Mouse (Mus musculus) liver, embryonic 15.5 days (tissue): ENCODE results near the gene Tomm70a. TPM values are rescaled to one million over a fixed set of nuclear protein-coding genes. Genes with fewer than 3 reads are reported as not detected.

ENCODE experiments used
- ATAC-seq: fragments of 200-750 bp; cut with Nextera tagmentation; 2 replicates; pipeline ENCODE4 v1.8.0; 2017; ENCODE audit warnings: moderate number of reproducible peaks, mild to moderate bottlenecking, moderate library complexity; ENCODE audit not compliant: insufficient read depth
- H3K27ac ChIP-seq: fragments of 300-500 bp; sonication (generic); replicated peaks from 2 replicates; pipeline ENCODE4 v1.5.1; 2015; ENCODE audit warnings: mild to moderate bottlenecking, inconsistent platforms
- H3K27me3 ChIP-seq: fragments of 300-500 bp; sonication (generic); 2 replicates; pipeline ENCODE4 v1.6.1; 2015; ENCODE audit warnings: mild to moderate bottlenecking, inconsistent platforms
- H3K36me3 ChIP-seq: fragments of 300-500 bp; sonication (generic); replicated peaks from 2 replicates; pipeline ENCODE4 v1.6.1; 2015; ENCODE audit warnings: moderate library complexity, mild to moderate bottlenecking, inconsistent platforms
- H3K4me1 ChIP-seq: fragments of 300-500 bp; sonication (generic); replicated peaks from 2 replicates; pipeline ENCODE4 v1.6.1; 2015; ENCODE audit warnings: inconsistent platforms
- H3K4me2 ChIP-seq: fragments of 300-500 bp; sonication (generic); 2 replicates; pipeline ENCODE4 v1.6.1; 2015; ENCODE audit warnings: moderate library complexity, mild to moderate bottlenecking, inconsistent platforms
- H3K4me3 ChIP-seq: fragments of 300-500 bp; sonication (generic); replicated peaks from 2 replicates; pipeline ENCODE4 v1.5.1; 2015; ENCODE audit warnings: mild to moderate bottlenecking, inconsistent platforms
- H3K9ac ChIP-seq: fragments of 300-500 bp; sonication (generic); 2 replicates; pipeline ENCODE4 v1.6.1; 2015; ENCODE audit warnings: moderate library complexity, mild to moderate bottlenecking, inconsistent platforms
- H3K9me3 ChIP-seq: fragments of 300-500 bp; sonication (generic); replicated peaks from 2 replicates; pipeline ENCODE4 v1.6.1; 2016; ENCODE audit warnings: inconsistent platforms
- WGBS: fragments of 180-500 bp; shearing (Covaris S2); methylation state at CpG from one replicate; pipeline ENCODE4 v1.1.7; 2015; ENCODE audit warnings: mixed read lengths; ENCODE audit not compliant: insufficient replicate concordance; 5-methylcytosine and 5-hydroxymethylcytosine counted together
- polyA plus RNA-seq: library from polyadenylated mRNA; unstranded; fragments of >200 nt; fragmentation: Nextera tagmentation; extraction: Ambion mirVana; gene quantifications from 2 replicates; pipeline ENCODE4 v1.2.1, GENCODE M21; 2015

The Tomm70a gene
- polyA plus RNA-seq, 1 experiment from 2014 or later = 22.0 TPM

DNA sequence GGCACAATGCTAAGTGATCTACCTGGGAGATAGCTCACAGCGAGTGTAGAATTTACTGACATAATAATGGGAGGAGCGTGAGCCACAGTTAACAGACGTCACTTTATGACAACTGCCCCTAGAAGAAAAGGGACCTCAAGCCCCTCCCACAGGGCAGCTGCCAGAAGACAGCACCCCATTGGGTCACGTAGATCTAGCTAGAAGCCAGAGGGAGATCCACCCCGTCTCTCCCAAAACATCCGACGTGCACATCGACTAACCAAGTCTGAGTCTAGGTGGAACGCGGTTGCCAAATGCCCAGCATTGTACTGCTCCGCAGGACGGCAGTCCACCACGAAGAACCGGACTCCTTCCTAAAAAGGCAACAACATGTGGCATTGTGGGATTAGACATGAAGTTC lies 69.7 kb downstream of the Tomm70a start:
- Histone ChIP-seq H3K27me3 (no peaks in the 10 kb centered on the region), H3K4me1 (0 out of 2 replicates have a peak, but pooled peaks cover 8% of the 10 kb centered on the region), H3K9me3 (no peaks in the 10 kb centered on the region), H3K4me2 (no peak overlapping the region), H3K9ac (no peak overlapping the region), H3K36me3 (peaks cover 26% of the 10 kb centered on the region; the same call in 1 of the 2 replicates), H3K27ac (no peak overlapping the region), H3K4me3 (no peak overlapping the region)
- 81% methylated on average over 14 of the region's 14 CpGs for WGBS
- ATAC-seq = no peak

- Histone ChIP-seq H3K4me3 (no peak overlapping the region), H3K27me3 (no peaks in the 10 kb centered on the region), H3K9ac (no peak overlapping the region), H3K4me2 (no peak overlapping the region), H3K27ac (no peak overlapping the region), H3K4me1 (no peaks in the 10 kb centered on the region), H3K36me3 (peaks cover 20% of the 10 kb centered on the region; the same call in 1 of the 2 replicates), H3K9me3 (no peaks in the 10 kb centered on the region)
- ATAC-seq = no peak
- WGBS = 57% methylated on average over 5 of the region's 5 CpGs
Measured at GRCm38 (mm10) chr16:57196590-57196989, 75.1 kb downstream of the Tomm70a start.

DNA sequence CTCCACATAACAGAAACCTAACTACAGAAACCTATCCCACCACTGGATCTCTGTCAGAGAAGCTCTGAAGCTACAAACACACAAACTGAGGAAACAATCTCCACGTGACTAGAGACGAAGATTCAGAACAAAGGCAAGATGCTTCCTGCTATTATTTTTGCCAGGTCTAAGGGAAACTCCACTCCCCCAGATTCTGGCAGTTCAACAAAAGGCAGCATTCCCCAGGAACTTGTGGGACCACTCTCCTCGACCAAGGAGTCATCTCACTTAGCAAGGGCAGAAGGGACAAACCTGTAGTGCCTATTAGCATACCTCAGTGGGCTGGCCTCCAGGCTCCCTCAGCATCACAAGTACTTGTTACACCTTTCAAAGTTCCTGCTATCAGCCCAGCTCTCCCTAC lies 75.8 kb downstream of the Tomm70a start:
- Histone ChIP-seq H3K36me3 (peaks cover 13% of the 10 kb centered on the region; the same call in 1 of the 2 replicates), H3K27ac (no peak overlapping the region), H3K4me3 (no peak overlapping the region), H3K27me3 (no peaks in the 10 kb centered on the region), H3K4me1 (no peaks in the 10 kb centered on the region), H3K9me3 (no peaks in the 10 kb centered on the region), H3K4me2 (no peak overlapping the region), H3K9ac (no peak overlapping the region)
- ATAC-seq = no peak
- 54% methylated on average over 3 of the region's 3 CpGs for WGBS

Other genes with a start within 250 kb of the Tomm70a start
- 1.1 and 1.6 TPM in 2 replicates for gene Tmem45a, start 235.5 kb upstream of the Tomm70a start, polyA plus RNA-seq
- gene Lnp1, start 193.6 kb upstream of the Tomm70a start, polyA plus RNA-seq = not detected in 2 replicates
- gene Tmem45a2, start 50.3 kb upstream of the Tomm70a start, polyA plus RNA-seq = 0.15 and 0.16 TPM in 2 replicates
- gene Nit2, start 45.6 kb downstream of the Tomm70a start, polyA plus RNA-seq = 39.5 and 44.5 TPM in 2 replicates
- 5.1 and 5.5 TPM in 2 replicates for gene Tbc1d23, start 109.8 kb downstream of the Tomm70a start, polyA plus RNA-seq
- not detected in 2 replicates for gene Tmem30c, start 171.2 kb downstream of the Tomm70a start, polyA plus RNA-seq
- gene Filip1l, start 231.4 kb downstream of the Tomm70a start, polyA plus RNA-seq = 3.6 TPM in 2 replicates